Mouse (Mus musculus) left cerebral cortex, adult 9 months (tissue): ENCODE measurements at regions not wholly inside any gene's neighbourhood (a gene's known extent, or its start where the extent isn't known, plus 50 kb on each side); places are given as distances from the start of the nearest gene placed in this dataset.

Experiments
- DNase-seq, 2 experiments: peaks; one replicate each; pipeline ENCODE4 v3.0.0; 2022; ENCODE audit warnings: low spot score in 2 of 2

- DNase-seq: no peak
Observed at GRCm38 (mm10) chr19:35263101-35263500, 340.9 kb downstream of the Kif20b start.

GRCm38 (mm10) chr19:35278395-35278794 is 356.2 kb downstream of the Kif20b start:
- no peak for DNase-seq

GRCm38 (mm10) chr19:35282775-35283447 is 360.8 kb downstream of the Kif20b start:
- DNase-seq: no peak

- no peak for DNase-seq
Observed at GRCm38 (mm10) chr19:35298846-35299245, 376.7 kb downstream of the Kif20b start.

- peak; percentile 9 to 10 for DNase-seq
Observed at GRCm38 (mm10) chr19:35302723-35303270, 380.6 kb downstream of the Kif20b start.
